Comparison of ENCODE assay signal across 19 mouse cellular contexts in the genomic region with DNA sequence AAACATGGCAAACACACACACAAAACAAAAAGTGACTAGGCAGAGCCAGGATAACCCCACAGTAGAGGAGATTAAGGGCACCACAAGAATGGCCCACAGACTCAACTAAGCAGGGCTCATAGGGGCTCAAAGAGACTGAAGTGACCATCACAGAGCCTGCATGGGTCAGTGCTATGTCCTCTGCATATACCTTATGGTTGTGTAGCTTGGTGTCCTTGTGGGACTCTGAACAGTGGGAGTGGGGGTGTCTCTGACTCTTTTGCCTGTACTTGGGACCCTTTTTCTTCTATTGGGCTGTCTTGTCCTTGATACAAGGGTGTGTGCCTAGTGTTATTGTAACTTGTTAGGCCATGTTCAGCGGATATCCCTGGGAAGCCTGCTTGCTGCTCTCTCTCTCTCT. TPM values are rescaled to one million over a fixed set of nuclear protein-coding genes. Genes with fewer than 3 reads are reported as not detected.
"Had no signal": no experiment of that assay in that cellular context is flagged by ENCODE, and none has a peak within 500 bp of the region (broad histone marks: within the 10 kb centered on the region; RNA-seq: fewer than 3 reads in every experiment).

No protein-coding gene starts in this region.

- H3K4me1 ChIP-seq: neural tube, embryonic 13.5 days; neural tube, embryonic 15.5 days had no signal

- H3K9me3 ChIP-seq: neural tube, embryonic 13.5 days; neural tube, embryonic 15.5 days; stomach, embryonic 15.5 days had no signal

- DNase-seq: retina, postnatal 1 day; right cerebral cortex, adult 18-20 months; right cerebral cortex, postnatal 14 days; right cerebral cortex, postnatal 25 days; right cerebral cortex, postnatal 4 days; spleen, adult 18-20 months; thymus, adult 18-20 months; thymus, adult 2 months; thymus, postnatal 14 days; thymus, postnatal 25 days; thymus, postnatal 36 days; thymus, postnatal 4 days had no signal

- H3K9ac ChIP-seq: neural tube, embryonic 13.5 days; neural tube, embryonic 15.5 days; stomach, embryonic 15.5 days had no signal

- H3K27ac ChIP-seq: neural tube, embryonic 13.5 days; neural tube, embryonic 15.5 days; stomach, embryonic 15.5 days; stomach, postnatal 0 days had no signal

- H3K4me3 ChIP-seq: neural tube, embryonic 13.5 days; neural tube, embryonic 15.5 days; stomach, embryonic 15.5 days had no signal

- H3K27me3 ChIP-seq: neural tube, embryonic 13.5 days; neural tube, embryonic 15.5 days; stomach, embryonic 15.5 days had no signal

- H3K36me3 ChIP-seq: neural tube, embryonic 13.5 days; neural tube, embryonic 15.5 days; stomach, embryonic 15.5 days had no signal

RNA-seq across cellular contexts. Expression of a gene that starts 46.5 kb away (rescaled TPM):
- polyA plus RNA-seq: neural tube, embryonic 13.5 days; neural tube, embryonic 14.5 days; neural tube, embryonic 15.5 days; spleen, adult 2 months; stomach, embryonic 14.5 days had no signal
